Mouse (Mus musculus): Measurements from ENCODE around the gene Lama2. TPM values are rescaled to one million over a fixed set of nuclear protein-coding genes. Genes with fewer than 3 reads are reported as not detected.

The Lama2 gene
- 3.5 and 5.4 TPM in 2 replicates for polyA plus RNA-seq (2015; fragmentation: Nextera tagmentation; extraction: Ambion mirVana)

- Histone ChIP-seq H3K4me1 (replicated peaks; ENCODE audit: control insufficient read depth, insufficient read depth, low read length) (peaks cover 13% of the 10 kb centered on the region), H3K9me3 (ENCODE audit: control insufficient read depth, low read length) (no peaks in the 10 kb centered on the region), H3K36me3 (ENCODE audit: control insufficient read depth, insufficient read depth) (no peaks in the 10 kb centered on the region), H3K9ac (replicated peaks; ENCODE audit: low read depth, low read length) (no peak within 1 kb of the TSS), H3K27ac (ENCODE audit: low read length) (no peak within 1 kb of the TSS), H3K4me2 (ENCODE audit: low read length) (no peak within 1 kb of the TSS), H3K27me3 (replicated peaks; ENCODE audit: control insufficient read depth, insufficient read depth, low read length) (no peaks in the 10 kb centered on the region), H3K4me3 (replicated peaks; ENCODE audit: low read length) (no peak within 1 kb of the TSS)
- ATAC-seq = no peak
- 93% methylated on average over 3 of the region's 3 CpGs for WGBS
Measured at GRCm38 (mm10) chr10:27619658-27620057, at the start of gene Lama2. TSS of gene Lama2 (minus strand) at chr10:27619758.

- no peaks in the 10 kb centered on the region for H3K27me3 ChIP-seq (replicated peaks; ENCODE audit: control insufficient read depth, insufficient read depth, low read length)
- no peak overlapping the region for H3K4me2 ChIP-seq (ENCODE audit: low read length)
- H3K4me3 ChIP-seq (replicated peaks; ENCODE audit: low read length) = no peak overlapping the region
- ATAC-seq = no peak
- no peaks in the 10 kb centered on the region for H3K9me3 ChIP-seq (ENCODE audit: control insufficient read depth, low read length)
- H3K27ac ChIP-seq (ENCODE audit: low read length) = no peak overlapping the region
- no peaks in the 10 kb centered on the region for H3K4me1 ChIP-seq (replicated peaks; ENCODE audit: control insufficient read depth, insufficient read depth, low read length)
- no peak overlapping the region for H3K9ac ChIP-seq (replicated peaks; ENCODE audit: low read depth, low read length)
- H3K36me3 ChIP-seq (ENCODE audit: control insufficient read depth, insufficient read depth) = no peaks in the 10 kb centered on the region
- 93% methylated on average over 1 of the region's 1 CpGs for WGBS
Measured at GRCm38 (mm10) chr10:27664391-27664790, 44.8 kb upstream of the Lama2 start.

- Histone ChIP-seq H3K4me3 (replicated peaks; ENCODE audit: low read length) (no peak overlapping the region), H3K9me3 (ENCODE audit: control insufficient read depth, low read length) (no peaks in the 10 kb centered on the region), H3K4me2 (ENCODE audit: low read length) (no peak overlapping the region), H3K27ac (ENCODE audit: low read length) (no peak overlapping the region), H3K36me3 (ENCODE audit: control insufficient read depth, insufficient read depth) (no peaks in the 10 kb centered on the region), H3K4me1 (replicated peaks; ENCODE audit: control insufficient read depth, insufficient read depth, low read length) (no peaks in the 10 kb centered on the region), H3K27me3 (replicated peaks; ENCODE audit: control insufficient read depth, insufficient read depth, low read length) (no peaks in the 10 kb centered on the region), H3K9ac (replicated peaks; ENCODE audit: low read depth, low read length) (no peak overlapping the region)
- WGBS = 88% methylated on average over 1 of the region's 1 CpGs
- ATAC-seq = no peak
Measured at GRCm38 (mm10) chr10:27663396-27663795, 43.8 kb upstream of the Lama2 start.

- H3K9me3 ChIP-seq (ENCODE audit: control insufficient read depth, low read length) = no peaks in the 10 kb centered on the region
- ATAC-seq = no peak
- no peak overlapping the region for H3K4me2 ChIP-seq (ENCODE audit: low read length)
- WGBS = 93% methylated on average over 4 of the region's 4 CpGs
- no peak overlapping the region for H3K4me3 ChIP-seq (replicated peaks; ENCODE audit: low read length)
- no peaks in the 10 kb centered on the region for H3K4me1 ChIP-seq (replicated peaks; ENCODE audit: control insufficient read depth, insufficient read depth, low read length)
- H3K27ac ChIP-seq (ENCODE audit: low read length) = no peak overlapping the region
- no peaks in the 10 kb centered on the region for H3K36me3 ChIP-seq (ENCODE audit: control insufficient read depth, insufficient read depth)
- H3K27me3 ChIP-seq (replicated peaks; ENCODE audit: control insufficient read depth, insufficient read depth, low read length) = no peaks in the 10 kb centered on the region
- no peak overlapping the region for H3K9ac ChIP-seq (replicated peaks; ENCODE audit: low read depth, low read length)
Measured at GRCm38 (mm10) chr10:27654164-27654563, 34.6 kb upstream of the Lama2 start.

- no peak overlapping the region for H3K27ac ChIP-seq (ENCODE audit: low read length)
Measured at GRCm38 (mm10) chr10:27652694-27653335, 33.3 kb upstream of the Lama2 start.

GRCm38 (mm10) chr10:27635721-27636120 is 16.2 kb upstream of the Lama2 start:
- 32% methylated on average over 2 of the region's 2 CpGs for WGBS
- Histone ChIP-seq H3K27ac (ENCODE audit: low read length) (no peak overlapping the region), H3K36me3 (ENCODE audit: control insufficient read depth, insufficient read depth) (no peaks in the 10 kb centered on the region), H3K4me3 (replicated peaks; ENCODE audit: low read length) (no peak overlapping the region), H3K9me3 (ENCODE audit: control insufficient read depth, low read length) (no peaks in the 10 kb centered on the region), H3K27me3 (replicated peaks; ENCODE audit: control insufficient read depth, insufficient read depth, low read length) (no peaks in the 10 kb centered on the region), H3K4me2 (ENCODE audit: low read length) (no peak overlapping the region), H3K9ac (replicated peaks; ENCODE audit: low read depth, low read length) (no peak overlapping the region), H3K4me1 (replicated peaks; ENCODE audit: control insufficient read depth, insufficient read depth, low read length) (no peaks in the 10 kb centered on the region)
- ATAC-seq = no peak

More at GRCm38 (mm10) chr10:27652694-27653335, 33.3 kb upstream of the Lama2 start:
- no peak for ATAC-seq
- no peaks in the 10 kb centered on the region for H3K27me3 ChIP-seq (replicated peaks; ENCODE audit: control insufficient read depth, insufficient read depth, low read length)
- 74% methylated on average over 8 of the region's 8 CpGs for WGBS
- H3K9ac ChIP-seq (replicated peaks; ENCODE audit: low read depth, low read length) = no peak overlapping the region
- no peak overlapping the region for H3K4me3 ChIP-seq (replicated peaks; ENCODE audit: low read length)
- no peaks in the 10 kb centered on the region for H3K9me3 ChIP-seq (ENCODE audit: control insufficient read depth, low read length)
- no peaks in the 10 kb centered on the region for H3K36me3 ChIP-seq (ENCODE audit: control insufficient read depth, insufficient read depth)
- H3K4me1 ChIP-seq (replicated peaks; ENCODE audit: control insufficient read depth, insufficient read depth, low read length) = no peaks in the 10 kb centered on the region
- H3K4me2 ChIP-seq (ENCODE audit: low read length) = no peak overlapping the region

- H3K4me3 ChIP-seq (replicated peaks; ENCODE audit: low read length) = no peak overlapping the region
- H3K27me3 ChIP-seq (replicated peaks; ENCODE audit: control insufficient read depth, insufficient read depth, low read length) = no peaks in the 10 kb centered on the region
- H3K9ac ChIP-seq (replicated peaks; ENCODE audit: low read depth, low read length) = no peak overlapping the region
- H3K4me2 ChIP-seq (ENCODE audit: low read length) = no peak overlapping the region
- no peaks in the 10 kb centered on the region for H3K36me3 ChIP-seq (ENCODE audit: control insufficient read depth, insufficient read depth)
- H3K27ac ChIP-seq (ENCODE audit: low read length) = no peak overlapping the region
- H3K4me1 ChIP-seq (replicated peaks; ENCODE audit: control insufficient read depth, insufficient read depth, low read length) = no peaks in the 10 kb centered on the region
- no peaks in the 10 kb centered on the region for H3K9me3 ChIP-seq (ENCODE audit: control insufficient read depth, low read length)
- 29% methylated on average over 4 of the region's 4 CpGs for WGBS
- peak; percentile 90 for ATAC-seq
Measured at GRCm38 (mm10) chr10:27631002-27631401, 11.4 kb upstream of the Lama2 start.

GRCm38 (mm10) chr10:27621697-27622449 is 2.3 kb upstream of the Lama2 start:
- peak; percentile 77 for ATAC-seq
- WGBS = 54% methylated on average over 9 of the region's 9 CpGs
- Histone ChIP-seq H3K4me1 (replicated peaks; ENCODE audit: control insufficient read depth, insufficient read depth, low read length) (peaks cover 5% of the 10 kb centered on the region; the same call in 1 of the 2 replicates), H3K9ac (replicated peaks; ENCODE audit: low read depth, low read length) (no peak overlapping the region), H3K27me3 (replicated peaks; ENCODE audit: control insufficient read depth, insufficient read depth, low read length) (no peaks in the 10 kb centered on the region), H3K36me3 (ENCODE audit: control insufficient read depth, insufficient read depth) (no peaks in the 10 kb centered on the region), H3K9me3 (ENCODE audit: control insufficient read depth, low read length) (no peaks in the 10 kb centered on the region), H3K4me2 (ENCODE audit: low read length) (0 out of 2 replicates have a peak overlapping the region, but pooled peaks have one; percentile 7), H3K27ac (ENCODE audit: low read length) (no peak overlapping the region), H3K4me3 (replicated peaks; ENCODE audit: low read length) (no peak overlapping the region)

GRCm38 (mm10) chr10:27617522-27618020 is 2.0 kb downstream of the Lama2 start:
- Histone ChIP-seq H3K27me3 (replicated peaks; ENCODE audit: control insufficient read depth, insufficient read depth, low read length) (no peaks in the 10 kb centered on the region), H3K9me3 (ENCODE audit: control insufficient read depth, low read length) (no peaks in the 10 kb centered on the region), H3K36me3 (ENCODE audit: control insufficient read depth, insufficient read depth) (no peaks in the 10 kb centered on the region), H3K4me2 (ENCODE audit: low read length) (no peak overlapping the region), H3K4me1 (replicated peaks; ENCODE audit: control insufficient read depth, insufficient read depth, low read length) (peaks cover 13% of the 10 kb centered on the region), H3K4me3 (replicated peaks; ENCODE audit: low read length) (no peak overlapping the region), H3K9ac (replicated peaks; ENCODE audit: low read depth, low read length) (no peak overlapping the region), H3K27ac (ENCODE audit: low read length) (no peak overlapping the region)
- WGBS = 90% methylated on average over 4 of the region's 4 CpGs
- ATAC-seq = no peak
